Mouse (Mus musculus): ENCODE measurements at regions not wholly inside any gene's neighbourhood (a gene's known extent, or its start where the extent isn't known, plus 50 kb on each side); places are given as distances from the start of the nearest gene placed in this dataset.

DNA sequence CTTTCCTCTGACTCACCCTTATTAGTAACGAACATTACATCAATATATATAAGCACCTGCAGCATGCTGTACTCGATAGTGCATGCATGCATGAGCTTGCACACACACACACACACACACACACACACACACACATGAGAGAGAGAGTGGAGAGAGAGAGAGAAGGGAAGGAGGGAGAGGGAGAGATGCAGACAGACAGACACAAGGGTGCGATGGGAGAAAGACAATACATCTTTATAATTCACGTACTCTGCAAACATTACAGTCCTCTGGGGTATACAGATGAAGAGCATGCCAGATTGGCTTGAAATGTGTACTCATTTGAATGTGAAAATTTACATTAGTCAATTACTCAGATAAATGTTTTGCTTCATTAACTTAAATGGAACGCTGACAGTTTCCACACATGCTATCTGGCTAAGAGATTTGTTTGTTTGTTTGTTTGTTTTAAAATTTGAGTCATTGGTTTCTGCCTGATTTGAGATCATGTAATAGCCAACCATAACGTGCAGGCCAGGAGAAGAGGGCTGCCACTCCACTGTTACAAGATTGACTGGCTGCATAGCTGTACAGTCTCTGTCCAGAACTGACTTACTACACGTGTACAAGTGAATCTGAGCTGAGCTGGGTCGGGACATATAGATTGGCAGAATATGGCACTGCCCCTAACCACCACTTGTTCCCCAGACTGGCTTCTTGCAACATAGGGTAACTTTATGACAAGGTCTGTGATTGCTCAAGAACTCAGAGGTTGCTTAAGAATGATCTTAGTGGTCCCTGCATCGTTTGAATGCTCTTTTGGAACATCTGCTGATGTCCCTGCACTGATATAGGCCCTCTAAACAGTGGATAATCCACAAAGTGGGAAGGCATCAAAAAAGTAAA, 54.6 kb upstream of the F13a1 start:
- TF ChIP-seq CTCF (IDR thresholded peaks at IDR 0.05; ENCODE audit: low read depth, low read length) (no peak), POLR2A (IDR thresholded peaks at IDR 0.05; ENCODE audit: extremely low read depth, insufficient read depth, low read length) (no peak)
